Mouse (Mus musculus) ES-E14 (cell line): ENCODE measurements around the gene Peli3.

Source experiments
- CHD2 ChIP-seq: IDR thresholded peaks from 2 replicates; pipeline ENCODE4 v1.6.1; 2014; ENCODE audit warnings: mild to moderate bottlenecking, low read depth, low read length, inconsistent platforms
- HCFC1 ChIP-seq: IDR thresholded peaks from 2 replicates; pipeline ENCODE4 v1.6.1; 2012; ENCODE audit warnings: low read length, inconsistent platforms, borderline replicate concordance; ENCODE audit not compliant: insufficient read depth
- ZC3H11A ChIP-seq: IDR thresholded peaks from 2 replicates; pipeline ENCODE4 v1.6.1; 2012; ENCODE audit warnings: low read depth, mild to moderate bottlenecking, inconsistent platforms, low read length, borderline replicate concordance
- ZNF384 ChIP-seq: IDR thresholded peaks from 2 replicates; pipeline ENCODE4 v1.6.1; 2012; ENCODE audit warnings: low read depth, low read length, inconsistent platforms

GRCm38 (mm10) chr19:4889791-4890190, 53.1 kb downstream of the Peli3 start:
- TF ChIP-seq HCFC1 (no peak), CHD2 (no peak), ZNF384 (no peak), ZC3H11A (no peak)
